Mouse (Mus musculus) monocyte, adult 2 months (primary cell): ENCODE measurements around the gene Vsir.

Source experiments
- DNase-seq, 2 experiments: peaks; one replicate each; pipeline ENCODE4 v3.0.0; 2022; ENCODE audit warnings: low spot score in 2 of 2, low read depth in 1 of 2

The Vsir gene

DNA sequence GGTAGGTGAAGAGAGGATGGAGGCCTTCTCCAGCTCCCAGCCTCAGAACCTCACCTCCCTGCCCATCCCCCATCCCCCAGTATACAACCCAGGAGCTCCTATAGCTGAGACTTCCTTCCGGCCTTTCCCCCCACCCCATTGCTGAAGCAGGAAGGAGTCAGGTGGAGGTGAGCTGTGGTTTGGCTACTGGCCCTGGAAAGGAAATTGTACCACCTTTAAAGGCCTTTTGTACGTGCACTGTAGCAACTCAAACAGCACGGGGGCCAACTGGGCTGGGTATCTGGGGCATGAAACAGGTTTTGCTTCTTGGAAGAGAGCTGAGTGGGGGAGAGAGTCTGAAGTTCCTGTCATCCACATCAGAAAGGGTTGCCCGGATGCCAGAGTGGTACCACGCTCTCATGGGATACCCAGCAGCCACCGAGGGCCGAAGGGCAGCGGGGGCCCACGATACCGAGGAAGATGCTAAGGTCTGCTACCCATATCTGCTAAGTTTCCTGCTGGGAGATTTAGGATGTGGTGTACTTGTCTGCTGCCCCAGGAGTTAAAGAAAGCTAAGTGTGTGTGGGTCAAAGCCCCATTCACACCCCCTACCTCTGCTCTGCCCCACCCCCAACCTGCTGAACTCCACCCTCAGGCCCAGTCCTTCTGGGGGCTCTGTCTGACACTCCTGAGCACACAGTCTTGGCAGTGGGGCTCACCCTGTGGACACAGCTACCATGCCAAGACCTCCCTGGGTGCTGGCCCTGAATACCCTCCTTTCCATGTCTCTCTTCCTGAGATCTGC lies 34.7 kb downstream of the Vsir start:
- DNase-seq, result no peak

DNA sequence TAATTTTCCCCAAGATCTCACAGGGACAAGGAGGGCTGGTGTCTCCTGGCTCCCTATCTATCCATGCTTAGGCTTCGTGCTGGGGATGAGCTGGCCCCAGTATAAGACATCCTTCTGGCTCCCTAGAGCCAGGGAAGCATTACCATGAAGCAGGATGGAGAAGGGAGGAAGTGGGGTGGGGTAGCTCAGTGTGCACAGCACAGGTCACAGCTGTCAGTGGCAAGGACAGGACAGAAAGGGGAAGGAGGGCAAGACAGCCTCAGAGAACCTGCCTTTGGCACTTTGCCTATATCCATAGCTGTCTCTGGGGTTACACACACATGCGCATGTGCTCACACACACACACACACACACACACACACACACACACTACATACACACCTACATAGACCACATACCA lies 41.7 kb downstream of the Vsir start:
- DNase-seq, result no peak

DNA sequence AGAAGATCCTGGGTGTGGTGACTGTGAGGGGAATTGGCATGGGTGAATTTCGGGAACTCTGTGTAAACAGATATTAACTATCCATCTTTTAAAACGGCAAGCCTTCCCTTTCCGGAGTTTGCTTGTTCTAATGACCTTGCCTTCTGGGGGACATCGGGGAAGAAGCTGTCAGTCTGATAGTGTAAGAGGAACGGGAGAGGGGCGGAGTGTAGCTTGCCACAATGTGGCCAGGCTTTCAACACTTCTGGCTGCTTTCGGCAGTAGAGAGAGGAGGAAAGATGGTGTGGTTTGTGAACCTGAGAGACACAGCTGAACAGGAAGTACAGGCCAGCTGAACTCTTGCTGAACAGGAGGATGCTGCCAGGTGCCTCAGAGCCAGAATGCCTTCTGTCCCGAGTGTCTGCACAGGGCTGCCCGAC lies 42.8 kb downstream of the Vsir start:
- DNase-seq, result peak in 1 of 2 experiments; percentile 42

DNA sequence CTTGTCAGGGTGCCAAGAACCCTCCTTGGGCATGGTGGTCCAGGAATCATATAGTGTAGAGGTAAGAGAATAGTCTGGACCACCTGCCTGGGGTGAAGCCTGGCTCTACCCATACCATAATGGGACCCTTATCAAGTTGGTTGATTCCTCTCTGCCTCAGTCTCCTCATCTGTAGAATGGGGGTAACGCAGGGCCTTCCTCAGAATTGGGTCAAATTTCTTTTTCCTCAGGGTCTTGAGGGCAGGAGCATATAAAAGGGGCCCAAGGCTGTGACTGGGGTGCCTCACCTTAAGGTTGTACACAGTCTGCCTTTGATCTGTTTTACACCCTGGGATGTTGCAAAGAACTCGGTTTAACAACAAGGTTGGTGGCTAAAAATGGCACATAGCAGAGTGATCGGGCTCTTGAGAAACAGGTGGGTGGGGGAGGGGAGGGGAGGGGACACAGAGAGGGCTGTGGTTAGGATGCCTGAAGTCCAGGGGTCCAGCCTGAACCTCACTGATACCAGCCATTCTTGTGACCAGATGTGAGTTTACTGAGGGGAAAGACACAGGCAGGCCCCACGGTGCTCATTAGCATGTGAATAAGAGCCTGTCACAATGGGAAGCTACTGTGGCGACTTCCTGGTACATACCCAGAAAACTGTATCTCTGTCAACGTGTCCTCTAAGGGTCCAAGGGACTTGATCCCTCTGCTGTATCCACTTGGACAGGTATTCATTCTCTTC lies 43.7 kb downstream of the Vsir start:
- no peak for DNase-seq

DNA sequence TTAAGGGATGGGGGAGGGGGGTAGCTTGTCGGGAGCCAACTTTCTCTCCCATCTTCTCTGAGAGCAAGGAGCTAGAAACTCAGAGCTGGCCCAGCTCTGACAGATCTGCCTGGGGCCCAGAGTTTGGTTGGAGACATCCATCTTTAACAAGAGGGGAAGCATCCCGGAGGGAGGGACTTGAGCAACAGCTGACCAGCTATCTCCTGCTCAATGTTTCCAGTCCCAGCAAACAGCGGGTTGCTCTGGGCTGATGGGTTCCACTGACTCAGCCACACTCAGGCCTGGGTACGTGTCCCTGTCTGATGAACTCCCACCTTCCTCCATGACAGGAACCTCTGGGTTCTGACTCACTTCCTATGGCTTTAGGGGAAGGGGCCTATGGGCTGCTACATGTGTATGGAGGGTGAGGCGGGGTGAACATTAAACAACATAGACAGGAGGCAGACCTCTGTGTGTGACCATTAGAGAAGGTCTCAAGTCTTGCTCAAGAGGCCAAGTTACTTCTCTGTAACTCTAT lies 44.3 kb downstream of the Vsir start:
- DNase-seq, result no peak

DNA sequence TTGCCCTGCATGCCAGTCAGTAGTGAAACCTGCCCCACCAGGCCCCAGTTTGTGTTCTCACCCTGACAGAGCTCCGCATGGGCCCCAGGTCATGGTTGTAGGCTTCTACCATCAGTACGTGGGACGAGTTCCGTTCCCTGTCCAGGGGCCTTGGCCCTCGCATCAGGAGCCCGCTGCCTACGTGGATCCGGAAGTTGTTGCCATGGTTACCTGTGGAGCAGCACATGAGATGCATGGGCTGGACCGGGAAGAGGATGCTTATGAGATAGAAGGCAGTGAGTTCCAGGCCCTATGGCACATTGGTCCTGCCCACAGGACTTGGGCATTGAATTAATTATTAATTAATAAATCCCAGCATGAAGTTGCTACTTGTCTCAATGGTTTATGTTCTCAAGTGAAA lies 45.0 kb downstream of the Vsir start:
- no peak for DNase-seq

DNA sequence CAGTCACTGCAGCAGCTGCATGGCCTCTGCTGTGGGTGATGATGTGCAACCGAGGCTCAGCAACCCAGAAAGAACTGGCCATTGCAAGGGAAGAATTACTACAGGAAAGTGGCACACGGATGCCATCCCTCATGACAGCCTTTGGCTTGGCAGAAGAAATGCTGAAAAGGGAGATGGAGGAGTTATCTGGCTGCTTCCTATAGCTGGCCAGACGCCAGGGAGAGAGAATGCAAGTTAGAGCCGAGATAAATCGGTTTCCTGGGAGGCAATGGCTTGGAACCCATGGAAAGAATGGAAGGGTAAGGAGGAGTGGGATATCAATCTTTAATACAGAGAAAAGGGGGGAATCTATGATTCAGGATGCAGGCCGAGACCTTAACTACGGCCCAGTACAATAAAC lies 48.3 kb downstream of the Vsir start:
- no peak for DNase-seq

DNA sequence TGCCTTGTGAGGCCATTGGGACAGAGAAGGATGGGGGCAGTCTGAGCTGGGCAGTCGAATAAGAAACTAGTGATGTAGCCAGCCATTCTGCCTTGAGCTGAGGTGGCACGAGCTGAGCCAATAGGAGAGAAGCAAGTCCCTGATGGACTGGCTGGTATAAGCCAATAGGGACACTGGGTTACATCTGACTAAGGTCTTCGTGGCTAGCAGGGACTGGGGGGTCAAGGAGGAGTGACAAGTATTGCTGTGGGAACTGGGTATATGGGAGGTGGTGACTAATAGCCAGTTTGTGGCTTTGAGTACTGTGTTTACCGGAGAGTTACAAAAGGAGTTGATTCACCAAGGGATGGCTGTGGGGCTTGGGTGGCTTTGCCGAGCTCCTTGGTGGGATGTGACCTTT lies 49.0 kb downstream of the Vsir start:
- peak in 1 of 2 experiments; percentile 27 for DNase-seq

DNA sequence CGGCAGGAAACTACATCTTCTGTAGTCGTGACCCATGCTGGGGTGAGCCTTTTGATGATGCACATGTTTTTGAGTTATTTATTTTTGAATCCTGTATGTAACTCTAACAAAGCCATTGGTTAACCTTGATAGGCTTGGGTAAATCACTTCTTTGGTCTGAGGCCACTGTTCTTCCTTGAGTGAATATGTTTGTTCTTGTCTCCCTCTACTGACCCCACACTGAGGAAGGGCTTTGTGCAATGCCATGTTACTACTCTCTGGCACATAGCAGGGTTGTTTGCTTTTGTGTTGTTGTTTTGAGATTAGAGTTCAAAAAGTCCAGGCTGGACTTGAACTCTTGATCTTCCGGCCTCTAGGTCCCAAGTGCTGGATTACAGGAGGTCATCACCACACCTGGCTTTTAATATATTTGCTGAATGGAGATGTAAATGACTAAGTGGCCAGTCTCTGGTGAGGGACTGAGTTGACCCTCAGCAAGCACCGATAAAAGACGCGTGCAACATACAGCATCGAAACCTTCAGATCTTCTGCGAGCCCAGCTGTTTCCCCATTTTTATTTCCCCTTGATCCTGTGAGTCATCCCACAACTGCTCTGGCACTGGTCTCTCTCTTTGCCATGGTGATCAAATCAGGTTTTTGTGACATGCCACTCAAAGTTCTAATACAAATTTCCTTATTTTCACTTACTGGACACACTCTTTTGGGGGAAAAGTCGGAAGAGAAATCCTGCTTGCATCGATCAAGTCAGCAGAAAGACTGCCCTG lies 51.6 kb downstream of the Vsir start:
- peak; percentile 25 to 33 for DNase-seq

DNA sequence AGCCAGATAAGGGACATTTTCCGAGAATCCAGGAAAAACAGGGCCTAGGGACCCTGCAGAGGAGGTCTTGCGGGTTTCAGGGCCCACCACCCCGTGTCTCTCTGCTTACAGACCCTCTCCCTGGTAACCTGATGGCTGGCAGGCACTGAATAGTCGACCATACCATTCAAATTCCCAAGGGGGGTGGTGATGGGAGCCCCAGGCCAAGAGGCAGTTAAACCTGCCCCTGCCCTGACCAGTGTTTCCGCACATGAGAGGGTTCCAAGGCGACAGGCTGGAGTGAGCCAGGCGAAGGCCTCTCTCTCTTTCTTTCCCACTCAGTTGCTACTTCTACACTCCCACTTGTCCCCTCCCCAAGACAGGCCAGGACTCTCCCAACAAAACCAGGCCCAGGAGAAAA lies 52.8 kb downstream of the Vsir start, which contains the start of gene Gm17455:
TSS of gene Gm17455 (plus strand) at position 278 of the 400 bp plus-strand sequence.
- no peak for DNase-seq

DNA sequence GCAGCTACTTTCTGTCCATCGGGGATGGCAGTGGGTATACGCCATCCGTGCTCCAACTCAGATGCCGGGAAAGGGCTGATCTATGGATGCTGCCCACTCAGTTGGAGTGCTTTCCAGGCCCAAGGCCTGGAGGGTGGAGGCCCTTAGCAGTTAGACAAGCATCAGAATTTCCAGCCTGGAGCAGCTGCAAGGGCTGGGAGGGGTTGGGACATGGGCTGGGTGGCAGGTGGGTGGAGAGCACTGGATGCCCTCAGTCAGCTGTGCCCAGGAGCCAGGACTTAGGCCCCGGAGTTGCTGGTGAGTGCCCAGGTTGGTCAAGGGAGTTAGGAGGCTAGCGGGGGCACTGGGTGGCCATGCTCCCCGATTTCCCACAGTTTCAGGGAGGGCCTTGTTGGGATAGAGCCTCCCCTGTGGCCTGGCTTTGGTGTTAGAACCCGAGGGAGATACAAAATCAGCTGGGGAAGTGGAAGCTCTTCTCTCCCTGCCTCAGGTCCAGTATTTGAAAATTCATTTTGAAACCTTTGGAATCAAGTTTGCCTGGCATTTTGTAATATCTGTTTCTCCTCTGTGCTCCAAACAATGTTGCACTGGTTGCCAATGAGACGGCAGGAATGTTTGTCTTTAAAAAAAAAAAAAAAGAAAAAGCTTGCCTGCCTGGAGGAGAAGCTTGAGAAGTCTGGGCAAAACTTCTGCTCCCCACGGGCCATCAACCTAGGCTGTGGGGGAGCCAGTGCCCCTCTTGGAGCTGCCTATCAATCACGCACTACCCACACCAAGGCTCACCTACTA lies 54.0 kb downstream of the Vsir start:
- no peak for DNase-seq

DNA sequence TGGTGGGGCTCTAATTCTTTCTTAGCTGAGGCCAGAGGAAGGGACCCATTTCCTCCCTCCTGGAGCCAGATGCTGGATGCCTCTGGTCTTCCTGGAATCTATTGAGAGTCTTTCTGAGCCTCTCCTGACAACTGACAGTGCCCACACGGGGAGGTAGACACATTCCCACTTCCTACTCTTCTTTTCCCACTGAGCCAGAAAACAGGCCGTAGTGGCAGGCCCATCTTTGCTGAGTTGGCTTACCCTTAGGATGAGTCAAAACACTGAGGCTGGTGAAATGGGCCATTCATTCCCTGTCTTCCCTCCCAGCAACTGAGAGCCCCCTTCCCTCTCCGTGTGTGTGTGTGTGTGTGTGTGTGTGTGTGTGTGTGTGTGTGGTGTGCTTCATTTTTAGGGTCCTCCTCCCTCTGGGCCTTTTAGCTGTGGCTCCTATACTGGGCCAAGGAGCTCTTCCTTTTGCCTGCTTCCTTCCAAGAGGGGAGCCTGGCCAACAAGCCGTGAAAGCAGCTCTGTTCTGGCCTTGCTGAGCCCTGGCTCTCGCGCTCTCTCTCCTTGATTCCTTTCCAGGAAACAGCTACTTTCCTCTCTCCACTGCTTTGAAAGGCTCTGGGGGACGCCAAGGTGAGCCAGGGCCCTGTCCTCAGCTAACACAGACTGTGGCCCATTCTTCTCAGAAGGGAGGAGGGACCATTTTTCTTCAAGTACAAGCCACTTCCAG lies 59.0 kb downstream of the Vsir start:
- DNase-seq, result no peak

DNA sequence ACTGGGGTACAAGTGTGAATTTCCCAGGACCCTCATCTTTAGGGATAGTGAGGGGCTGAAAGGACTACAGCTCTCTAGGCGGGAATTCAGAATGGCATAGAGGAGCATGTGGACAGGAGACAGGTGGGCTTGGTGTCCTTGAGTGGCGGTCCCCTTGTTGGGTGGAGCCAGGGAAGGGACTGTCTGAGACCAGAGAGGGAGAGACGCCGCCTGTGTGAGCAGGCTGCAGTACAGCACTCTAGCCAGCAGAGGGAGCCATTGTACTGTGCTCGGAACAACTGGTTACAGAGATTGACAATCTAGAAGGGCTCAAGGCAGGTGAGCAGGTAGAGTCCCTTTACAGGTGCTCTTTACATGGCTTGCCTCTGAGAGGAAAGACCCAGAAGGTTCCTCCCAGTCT lies 61.2 kb downstream of the Vsir start:
- peak in 1 of 2 experiments; percentile 48 for DNase-seq

DNA sequence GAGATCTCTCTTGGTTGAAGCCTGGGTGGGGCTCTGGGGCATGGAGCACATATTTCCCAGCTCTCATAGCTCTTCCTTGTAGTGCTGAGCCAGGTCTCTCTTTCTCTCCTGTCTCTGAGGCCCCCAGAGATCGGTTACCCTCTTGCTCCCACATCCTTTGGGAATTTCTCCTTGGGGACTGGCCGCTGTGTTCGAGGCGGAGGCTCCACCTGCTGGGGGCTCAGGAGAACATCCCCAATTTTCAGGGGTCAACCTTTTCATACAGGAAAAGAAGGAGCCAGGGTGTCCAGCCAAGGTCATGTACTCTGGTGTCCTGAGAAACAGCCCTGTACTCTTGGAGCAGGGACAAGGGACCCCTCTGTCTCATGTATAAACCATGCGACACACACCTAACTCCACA lies 65.1 kb downstream of the Vsir start:
- no peak for DNase-seq

DNA sequence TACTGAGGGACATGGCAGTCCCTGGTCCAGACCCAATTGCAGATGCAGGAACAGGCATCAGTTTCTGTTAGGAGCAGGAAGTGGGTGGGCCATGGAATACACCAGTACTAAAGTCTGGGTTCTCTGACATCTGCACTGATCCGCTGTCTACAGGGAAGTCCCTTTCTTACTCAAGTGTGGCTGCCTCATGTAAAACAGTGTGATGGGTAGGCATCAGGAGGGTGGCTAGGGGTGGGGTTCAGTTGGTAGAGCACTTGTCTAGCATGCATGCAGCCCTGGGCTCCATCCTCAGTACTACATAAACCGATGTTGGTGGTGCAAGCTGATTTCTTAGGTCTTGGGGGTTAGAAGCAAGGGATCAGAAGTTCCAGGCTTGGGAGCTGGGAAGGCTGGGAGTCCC lies 67.1 kb downstream of the Vsir start:
- DNase-seq, result no peak

DNA sequence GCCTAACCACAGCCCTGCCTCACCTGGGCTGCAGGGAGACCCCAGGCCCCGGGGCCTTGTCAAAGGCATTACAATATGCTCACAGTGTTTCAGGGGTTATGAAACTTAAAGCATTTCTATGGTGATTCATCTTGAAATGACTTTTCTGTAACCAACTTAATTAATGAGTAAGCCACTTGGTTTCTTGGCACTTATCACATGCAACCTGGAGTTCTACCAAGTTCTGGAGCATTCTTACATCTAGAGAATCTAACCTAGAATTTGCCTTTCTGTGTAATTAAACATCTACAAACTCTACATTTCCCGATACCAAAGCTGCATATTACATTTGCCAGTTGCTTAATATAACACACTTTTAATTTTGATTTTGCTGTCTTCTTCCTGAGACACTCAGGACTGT lies 70.4 kb downstream of the Vsir start:
- DNase-seq, result no peak

DNA sequence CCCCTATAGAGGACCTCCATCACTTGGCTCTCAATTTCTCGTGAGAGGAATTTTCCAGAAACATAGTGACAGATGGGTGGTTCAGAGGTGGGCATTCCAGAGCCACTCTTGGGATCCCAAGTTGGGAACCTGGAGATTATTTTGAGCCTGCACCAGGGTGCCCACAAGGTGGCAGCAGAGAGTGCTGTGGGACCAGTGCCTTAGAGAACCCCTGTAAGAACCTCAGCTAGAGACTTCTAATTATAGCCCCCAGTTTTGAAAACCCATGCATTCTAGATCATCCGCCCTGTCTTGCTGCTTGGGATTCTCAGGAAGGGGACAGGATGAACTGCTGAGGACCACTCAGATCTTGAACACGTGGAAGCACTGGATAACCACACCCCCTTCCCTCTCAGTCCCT lies 71.5 kb downstream of the Vsir start:
- DNase-seq, result peak in 1 of 2 experiments; percentile 9

DNA sequence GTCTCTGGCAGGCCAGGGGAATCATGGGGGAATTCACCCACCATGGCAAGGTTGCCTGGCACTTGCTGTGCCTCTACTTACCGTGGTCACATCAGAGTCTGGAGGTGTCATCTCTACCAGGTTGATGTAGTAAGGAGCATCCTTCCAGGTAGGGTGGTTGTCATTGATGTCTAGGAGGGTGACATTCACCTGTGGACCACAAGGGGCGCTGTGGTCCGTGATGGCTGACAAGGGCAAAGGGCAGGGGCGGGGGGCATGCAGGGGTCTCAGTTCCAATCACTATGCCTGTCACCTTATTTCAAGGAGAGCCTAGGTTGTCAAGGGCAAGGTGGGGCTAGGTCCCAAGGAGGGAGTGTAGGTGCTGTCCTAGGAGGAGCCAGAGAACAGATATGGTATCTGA lies 73.0 kb downstream of the Vsir start:
- no peak for DNase-seq
